Mouse (Mus musculus) kidney, postnatal 14 days (tissue): ENCODE data around the gene Ahnak2.

ENCODE experiments used
- DNase-seq: peaks from one replicate; pipeline ENCODE4 v3.0.0; 2022; ENCODE audit warnings: mixed read lengths

Ahnak2 gene

GRCm38 (mm10) chr12:112795466-112796104, 6.9 kb downstream of the Ahnak2 start:
- DNase-seq: no peak

GRCm38 (mm10) chr12:112794998-112795397, 7.5 kb downstream of the Ahnak2 start:
- no peak for DNase-seq

- DNase-seq: no peak
Observed at GRCm38 (mm10) chr12:112794356-112794816, 8.1 kb downstream of the Ahnak2 start.

GRCm38 (mm10) chr12:112793601-112794355, 8.7 kb downstream of the Ahnak2 start:
- DNase-seq: no peak

GRCm38 (mm10) chr12:112791026-112791425, 11.4 kb downstream of the Ahnak2 start:
- DNase-seq: no peak

- DNase-seq: no peak
Observed at GRCm38 (mm10) chr12:112774481-112774880, 28.0 kb downstream of the Ahnak2 start.

- DNase-seq: no peak
Observed at GRCm38 (mm10) chr12:112774026-112774425, 28.4 kb downstream of the Ahnak2 start.

GRCm38 (mm10) chr12:112773366-112773765, 29.1 kb downstream of the Ahnak2 start:
- DNase-seq: no peak

- no peak for DNase-seq
Observed at GRCm38 (mm10) chr12:112772306-112772705, 30.2 kb downstream of the Ahnak2 start.

- no peak for DNase-seq
Observed at GRCm38 (mm10) chr12:112770396-112770795, 32.1 kb downstream of the Ahnak2 start.

- no peak for DNase-seq
Observed at GRCm38 (mm10) chr12:112769751-112770150, 32.7 kb downstream of the Ahnak2 start.

GRCm38 (mm10) chr12:112769031-112769430, 33.4 kb downstream of the Ahnak2 start:
- no peak for DNase-seq

GRCm38 (mm10) chr12:112768166-112768565, 34.3 kb downstream of the Ahnak2 start:
- DNase-seq: no peak

GRCm38 (mm10) chr12:112767036-112767890, 35.2 kb downstream of the Ahnak2 start:
- no peak for DNase-seq

GRCm38 (mm10) chr12:112766586-112766985, 35.9 kb downstream of the Ahnak2 start:
- DNase-seq: no peak

- DNase-seq: no peak
Observed at GRCm38 (mm10) chr12:112764991-112765390, 37.5 kb downstream of the Ahnak2 start.

GRCm38 (mm10) chr12:112764141-112764540, 38.3 kb downstream of the Ahnak2 start:
- DNase-seq: no peak

- no peak for DNase-seq
Observed at GRCm38 (mm10) chr12:112763176-112763575, 39.3 kb downstream of the Ahnak2 start.

- DNase-seq: no peak
Observed at GRCm38 (mm10) chr12:112762018-112762417, 40.4 kb downstream of the Ahnak2 start.

GRCm38 (mm10) chr12:112761411-112761810, 41.0 kb downstream of the Ahnak2 start:
- DNase-seq: no peak

- DNase-seq: no peak
Observed at GRCm38 (mm10) chr12:112760154-112760926, 42.1 kb downstream of the Ahnak2 start, which contains the start of gene Pld4. Pld4 (plus strand) TSS chr12:112760655.

GRCm38 (mm10) chr12:112759471-112759870, 43.0 kb downstream of the Ahnak2 start:
- DNase-seq: no peak
